Mouse (Mus musculus) myocyte (in vitro differentiated cells): ENCODE measurements at regions not wholly inside any gene's neighbourhood (a gene's known extent, or its start where the extent isn't known, plus 50 kb on each side); places are given as distances from the start of the nearest gene placed in this dataset.

ENCODE experiments used
- CEBPB ChIP-seq: IDR thresholded peaks from 2 replicates; pipeline ENCODE4 v1.6.1; 2011; ENCODE audit warnings: mild to moderate bottlenecking, moderate library complexity; ENCODE audit not compliant: poor library complexity, insufficient read depth, severe bottlenecking
- E2F4 ChIP-seq: IDR thresholded peaks from one replicate; pipeline ENCODE4 v1.6.1; 2011; ENCODE audit warnings: mild to moderate bottlenecking, control low read depth, moderate library complexity; ENCODE audit not compliant: insufficient read depth
- MAX ChIP-seq: IDR thresholded peaks from one replicate; pipeline ENCODE4 v1.6.1; 2011; ENCODE audit warnings: low read depth, mild to moderate bottlenecking, control low read depth
- MYOD1 ChIP-seq, 3 experiments: IDR thresholded peaks; one replicate each; pipeline ENCODE4 v1.6.1; 2011; ENCODE audit warnings: control low read depth in 2 of 3, low read depth in 2 of 3, mild to moderate bottlenecking in 2 of 3, moderate library complexity in 1 of 3; ENCODE audit not compliant: insufficient read length in 2 of 3, control insufficient read depth in 1 of 3
- MYOG ChIP-seq, 3 experiments: IDR thresholded peaks; one replicate each; pipeline ENCODE4 v1.6.1; 2011; ENCODE audit warnings: control low read depth in 2 of 3, low read depth in 2 of 3, mild to moderate bottlenecking in 2 of 3; ENCODE audit not compliant: insufficient read length in 2 of 3, control insufficient read depth in 1 of 3, insufficient read depth in 1 of 3
- POLR2A ChIP-seq: IDR thresholded peaks from one replicate; pipeline ENCODE4 v1.6.1; 2011; ENCODE audit warnings: low read depth, mild to moderate bottlenecking, control low read depth, moderate library complexity; ENCODE audit not compliant: insufficient read length
- POLR2AphosphoS2 ChIP-seq: IDR thresholded peaks from one replicate; pipeline ENCODE4 v1.6.1; 2011; ENCODE audit warnings: low read depth, control low read depth; ENCODE audit not compliant: insufficient read length
- REST ChIP-seq: IDR thresholded peaks from one replicate; pipeline ENCODE4 v1.6.1; 2011; ENCODE audit warnings: mild to moderate bottlenecking, control low read depth, moderate library complexity; ENCODE audit not compliant: insufficient read depth, insufficient read length
- SRF ChIP-seq: IDR thresholded peaks from one replicate; pipeline ENCODE4 v1.6.1; 2011; ENCODE audit warnings: low read depth; ENCODE audit not compliant: control insufficient read depth, insufficient read length
- TCF12 ChIP-seq: IDR thresholded peaks from one replicate; pipeline ENCODE4 v1.6.1; 2011; ENCODE audit warnings: mild to moderate bottlenecking, control low read depth; ENCODE audit not compliant: poor library complexity, insufficient read depth, severe bottlenecking
- TCF3 ChIP-seq: IDR thresholded peaks from one replicate; pipeline ENCODE4 v1.6.1; 2011; ENCODE audit warnings: low read depth, control low read depth; ENCODE audit not compliant: insufficient read length
- USF1 ChIP-seq: IDR thresholded peaks from one replicate; pipeline ENCODE4 v1.6.1; 2011; ENCODE audit warnings: low read depth, mild to moderate bottlenecking, control low read depth, moderate library complexity

- no peak for TF ChIP-seq MYOD1 (IDR thresholded peaks at IDR 0.05; ENCODE audit: control insufficient read depth in 1 of 3, insufficient read length in 2 of 3, low read depth in 2 of 3)
- TF ChIP-seq MAX, result no peak
- TF ChIP-seq TCF3, result no peak
- no peak for TF ChIP-seq USF1
- TF ChIP-seq POLR2A, result no peak
- no peak for TF ChIP-seq CEBPB
- TF ChIP-seq TCF12, result no peak
- no peak for TF ChIP-seq E2F4
- TF ChIP-seq POLR2AphosphoS2, result no peak
- TF ChIP-seq MYOG (IDR thresholded peaks at IDR 0.05; ENCODE audit: control insufficient read depth in 1 of 3, insufficient read depth in 1 of 3, insufficient read length in 2 of 3, low read depth in 2 of 3), result no peak
- no peak for TF ChIP-seq SRF
- TF ChIP-seq REST, result no peak
Observed at GRCm38 (mm10) chr14:24874426-24875155, 387.7 kb downstream of the Rps24 start.
